Mouse (Mus musculus) bone marrow, adult 2 months (tissue): ENCODE measurements around the gene Alcam. TPM values are rescaled to one million over a fixed set of nuclear protein-coding genes. Genes with fewer than 3 reads are reported as not detected.

Experiments
- H3K27ac ChIP-seq: fragments of 200-500 bp; 2 replicates; pipeline ENCODE4 v1.5.1; 2012; ENCODE audit warnings: low read depth, mild to moderate bottlenecking, control low read depth, inconsistent platforms, low read length; ENCODE audit not compliant: control insufficient read depth, poor library complexity, insufficient read depth
- H3K4me1 ChIP-seq: fragments of 200-500 bp; 2 replicates; pipeline ENCODE4 v1.6.1; 2011; ENCODE audit warnings: low read length; ENCODE audit not compliant: control insufficient read depth, insufficient read depth
- H3K4me3 ChIP-seq: fragments of 200-500 bp; replicated peaks from 2 replicates; pipeline ENCODE3; 2011; ENCODE audit warnings: mild to moderate bottlenecking, low read depth, low read length, control low read depth; ENCODE audit not compliant: control insufficient read depth
- CTCF ChIP-seq: fragments of 200-500 bp; IDR thresholded peaks from 2 replicates; pipeline ENCODE4 v1.5.1; 2011; ENCODE audit warnings: low read length, control low read depth; ENCODE audit not compliant: control insufficient read depth, insufficient read depth
- POLR2A ChIP-seq: fragments of 200-500 bp; IDR thresholded peaks from 2 replicates; pipeline ENCODE4 v1.6.1; 2011; ENCODE audit warnings: low read depth, mild to moderate bottlenecking, control low read depth, low read length, borderline replicate concordance; ENCODE audit not compliant: control insufficient read depth
- WGBS: fragments of 180-500 bp; shearing (Covaris S2); methylation state at CpG from one replicate; pipeline ENCODE4 v1.1.7; 2018; 5-methylcytosine and 5-hydroxymethylcytosine counted together
- polyA plus RNA-seq: library from polyadenylated mRNA; stranded (reverse); fragments of >200 nt; gene quantifications from 2 replicates; pipeline ENCODE4 v1.2.4, GENCODE M21; 2011; ENCODE audit warnings: low replicate concordance; ENCODE audit not compliant: missing spikeins, insufficient read depth, insufficient read length

Alcam gene
- polyA plus RNA-seq, 1 experiment = 4.0 TPM

- 33% methylated on average over 3 of the region's 3 CpGs for WGBS
Observed at GRCm38 (mm10) chr16:52413714-52414113, 40.2 kb downstream of the Alcam start.

GRCm38 (mm10) chr16:52406072-52406471, 47.8 kb downstream of the Alcam start:
- 86% methylated on average over 3 of the region's 3 CpGs for WGBS
- TF ChIP-seq POLR2A (no peak), CTCF (no peak)
- Histone ChIP-seq H3K27ac (no peak overlapping the region), H3K4me3 (no peak overlapping the region), H3K4me1 (no peaks in the 10 kb centered on the region)

More at GRCm38 (mm10) chr16:52413714-52414113, 40.2 kb downstream of the Alcam start:
- Histone ChIP-seq H3K4me1 (peaks cover 2% of the 10 kb centered on the region; the same call in 1 of the 2 replicates), H3K27ac (no peak overlapping the region), H3K4me3 (no peak overlapping the region)
- no peak for TF ChIP-seq CTCF
- TF ChIP-seq POLR2A = no peak

GRCm38 (mm10) chr16:52405272-52405671, 48.6 kb downstream of the Alcam start:
- Histone ChIP-seq H3K27ac (no peak overlapping the region), H3K4me1 (no peaks in the 10 kb centered on the region), H3K4me3 (no peak overlapping the region)
- WGBS = 63% methylated on average over 2 of the region's 2 CpGs
- TF ChIP-seq CTCF (no peak), POLR2A (no peak)

- no peaks in the 10 kb centered on the region for H3K4me1 ChIP-seq
- 79% methylated on average over 3 of the region's 3 CpGs for WGBS
- TF ChIP-seq POLR2A = no peak
- no peak for TF ChIP-seq CTCF
- H3K27ac ChIP-seq = no peak overlapping the region
- H3K4me3 ChIP-seq = no peak overlapping the region
Observed at GRCm38 (mm10) chr16:52399112-52399511, 54.8 kb downstream of the Alcam start.

- no peaks in the 10 kb centered on the region; the same call in 1 of the 2 replicates for H3K4me1 ChIP-seq
- no peak overlapping the region for H3K27ac ChIP-seq
- 90% methylated on average over 5 of the region's 5 CpGs for WGBS
- TF ChIP-seq CTCF (no peak), POLR2A (no peak)
- no peak overlapping the region for H3K4me3 ChIP-seq
Observed at GRCm38 (mm10) chr16:52386781-52387300, 67.0 kb downstream of the Alcam start.

- 75% methylated on average over 13 of the region's 13 CpGs for WGBS
- H3K27ac ChIP-seq = no peak overlapping the region
- no peaks in the 10 kb centered on the region; the same call in 1 of the 2 replicates for H3K4me1 ChIP-seq
- TF ChIP-seq CTCF (no peak), POLR2A (no peak)
- H3K4me3 ChIP-seq = no peak overlapping the region
Observed at GRCm38 (mm10) chr16:52383456-52384185, 70.3 kb downstream of the Alcam start.

GRCm38 (mm10) chr16:52378811-52379597, 74.9 kb downstream of the Alcam start:
- H3K27ac ChIP-seq = no peak overlapping the region
- WGBS = 77% methylated on average over 7 of the region's 7 CpGs
- no peaks in the 10 kb centered on the region for H3K4me1 ChIP-seq
- H3K4me3 ChIP-seq = no peak overlapping the region
- TF ChIP-seq POLR2A (no peak), CTCF (no peak)

- Histone ChIP-seq H3K4me1 (no peaks in the 10 kb centered on the region), H3K27ac (no peak overlapping the region), H3K4me3 (no peak overlapping the region)
- no peak for TF ChIP-seq CTCF
- TF ChIP-seq POLR2A = no peak
- WGBS = 66% methylated on average over 2 of the region's 2 CpGs
Observed at GRCm38 (mm10) chr16:52376827-52377226, 77.0 kb downstream of the Alcam start.

GRCm38 (mm10) chr16:52371956-52372355, 81.9 kb downstream of the Alcam start:
- WGBS = 39% methylated on average over 2 of the region's 2 CpGs

More at GRCm38 (mm10) chr16:52371956-52372355, 81.9 kb downstream of the Alcam start:
- no peak for TF ChIP-seq CTCF
- no peak for TF ChIP-seq POLR2A
- Histone ChIP-seq H3K4me1 (no peaks in the 10 kb centered on the region), H3K27ac (no peak overlapping the region), H3K4me3 (no peak overlapping the region)
